Mouse (Mus musculus) testis, adult 2 months (tissue): ENCODE results near the gene Fam221b.

ENCODE experiments used
- CTCF ChIP-seq: fragments of 200-500 bp; IDR thresholded peaks from 2 replicates; pipeline ENCODE4 v1.5.1; 2012; ENCODE audit warnings: low read depth, mild to moderate bottlenecking, inconsistent platforms, low read length, moderate library complexity; ENCODE audit not compliant: control insufficient read depth, insufficient read depth, insufficient replicate concordance
- POLR2A ChIP-seq: fragments of 200-500 bp; IDR thresholded peaks from 2 replicates; pipeline ENCODE4 v1.6.1; 2012; ENCODE audit warnings: low read depth, mild to moderate bottlenecking, inconsistent platforms, low read length, moderate library complexity; ENCODE audit not compliant: control insufficient read depth

DNA sequence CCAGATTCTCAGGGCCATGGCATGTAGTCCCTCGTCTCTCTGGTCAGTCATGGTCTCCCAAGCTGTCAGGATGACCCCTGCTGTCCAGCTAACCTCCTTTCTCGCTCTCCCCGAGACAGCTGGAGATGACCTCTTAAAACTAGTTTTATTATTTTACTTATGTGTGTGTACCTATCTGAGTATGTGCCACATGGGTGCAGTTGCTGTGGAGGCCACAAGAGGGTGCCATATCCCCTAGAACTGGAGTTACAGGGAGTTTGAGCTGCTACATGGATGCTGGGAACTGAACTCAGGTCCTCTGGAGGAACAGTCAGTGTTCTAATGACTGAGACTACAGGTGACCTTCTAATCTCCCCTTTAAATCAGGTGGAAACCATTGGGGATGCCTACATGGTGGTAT lies 19.2 kb downstream of the Fam221b start:
- peak; percentile 47; the same call in 1 of the 2 replicates for TF ChIP-seq CTCF
- TF ChIP-seq POLR2A, result no peak
